Mouse (Mus musculus) erythroblast, embryonic 14.5 days (primary cell): ENCODE data around the gene Sbf2. TPM values are rescaled to one million over a fixed set of nuclear protein-coding genes. Genes with fewer than 3 reads are reported as not detected.

Experiments used
- H3K27me3 ChIP-seq: 2 replicates; pipeline ENCODE4 v1.6.1; 2012; ENCODE audit warnings: inconsistent platforms; ENCODE audit not compliant: control insufficient read depth
- H3K36me3 ChIP-seq: 2 replicates; pipeline ENCODE4 v1.6.1; 2012; ENCODE audit warnings: mild to moderate bottlenecking, inconsistent platforms; ENCODE audit not compliant: control insufficient read depth
- H3K4me1 ChIP-seq: 2 replicates; pipeline ENCODE4 v1.6.1; 2012; ENCODE audit warnings: inconsistent platforms; ENCODE audit not compliant: control insufficient read depth
- H3K4me3 ChIP-seq: replicated peaks from 2 replicates; pipeline ENCODE3; 2012; ENCODE audit warnings: moderate library complexity, mild to moderate bottlenecking, inconsistent platforms
- H3K9me3 ChIP-seq: 2 replicates; pipeline ENCODE4 v1.6.1; 2012; ENCODE audit warnings: low read length, inconsistent platforms, mixed read lengths; ENCODE audit not compliant: control insufficient read depth
- GATA1 ChIP-seq: IDR thresholded peaks from 2 replicates; pipeline ENCODE4 v1.6.1; 2012; ENCODE audit warnings: low read length, inconsistent platforms, mixed read lengths
- TAL1 ChIP-seq: IDR thresholded peaks from 3 replicates; pipeline ENCODE4 v1.6.1; 2012; ENCODE audit warnings: low read length, inconsistent platforms, mixed read lengths
- polyA plus RNA-seq: library from polyadenylated mRNA; stranded (reverse); fragments of >175 nt; gene quantifications from 2 replicates; pipeline ENCODE4 v1.2.3, GENCODE M21; 2012

Gene Sbf2
- polyA plus RNA-seq, 1 experiment: not detected

DNA sequence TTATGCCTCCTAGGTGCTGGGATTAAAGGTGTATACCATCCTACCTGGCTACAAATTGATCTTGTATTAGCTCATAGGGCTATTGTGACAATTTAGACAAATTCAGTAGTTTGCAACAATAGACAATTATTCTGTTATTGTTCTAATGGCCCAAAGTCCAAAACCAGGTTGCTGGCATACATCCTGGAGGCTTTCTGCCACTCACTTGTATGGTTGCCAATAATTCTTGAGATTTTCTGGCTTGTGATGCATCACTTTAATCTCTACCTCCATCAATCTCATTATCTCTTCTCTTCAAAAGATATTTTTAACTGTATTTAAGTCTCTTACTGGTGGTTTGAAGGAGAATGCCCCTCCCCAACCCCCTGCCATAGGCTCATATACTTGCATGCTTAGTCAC, 100.6 kb downstream of the Sbf2 start:
- TF ChIP-seq GATA1 (no peak), TAL1 (no peak)
- H3K27me3 ChIP-seq: no peaks in the 10 kb centered on the region
- H3K9me3 ChIP-seq: no peaks in the 10 kb centered on the region
- H3K4me1 ChIP-seq: no peaks in the 10 kb centered on the region
- no peaks in the 10 kb centered on the region for H3K36me3 ChIP-seq
- no peak overlapping the region for H3K4me3 ChIP-seq

DNA sequence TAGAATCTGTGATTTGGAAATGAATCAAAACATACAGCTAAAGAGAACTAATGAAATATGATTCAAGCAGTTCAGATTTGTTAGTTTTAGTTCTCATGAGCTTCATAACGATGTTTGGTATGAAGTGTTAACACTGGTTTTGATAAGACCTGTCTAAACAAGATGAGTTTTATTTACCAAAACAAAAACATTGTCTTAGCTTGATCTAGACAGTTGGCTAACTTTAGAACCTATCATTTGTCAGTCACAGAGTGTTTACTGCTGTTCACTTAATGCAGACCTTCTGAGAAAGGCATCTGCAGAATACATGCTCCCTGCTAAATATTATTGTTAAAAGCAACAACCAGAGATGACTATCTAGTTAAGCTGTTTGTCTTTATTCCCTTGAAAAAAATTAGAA, 116.1 kb downstream of the Sbf2 start:
- Histone ChIP-seq H3K27me3 (no peaks in the 10 kb centered on the region), H3K36me3 (no peaks in the 10 kb centered on the region), H3K4me3 (no peak overlapping the region), H3K9me3 (no peaks in the 10 kb centered on the region), H3K4me1 (no peaks in the 10 kb centered on the region)
- no peak for TF ChIP-seq TAL1
- no peak for TF ChIP-seq GATA1

DNA sequence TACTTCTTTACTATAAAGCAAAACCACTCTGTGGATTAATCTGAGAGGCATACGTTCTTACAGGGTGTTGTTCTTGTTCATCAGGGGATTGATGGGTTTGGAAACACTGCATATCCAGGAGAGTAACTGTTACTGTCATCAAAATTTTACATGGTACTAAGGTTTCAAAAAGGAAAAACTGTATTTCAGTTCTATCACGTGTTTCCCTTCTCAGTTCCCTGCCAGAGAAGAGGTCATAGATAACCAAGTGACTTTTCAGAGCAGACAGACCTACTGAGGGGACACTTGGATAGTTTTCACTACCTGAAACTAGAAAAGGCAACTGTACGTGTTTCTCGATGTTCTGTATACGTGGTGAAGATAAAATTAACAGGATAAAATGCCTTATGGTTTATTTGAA, 123.7 kb downstream of the Sbf2 start:
- Histone ChIP-seq H3K36me3 (no peaks in the 10 kb centered on the region), H3K27me3 (no peaks in the 10 kb centered on the region), H3K4me1 (no peaks in the 10 kb centered on the region), H3K9me3 (no peaks in the 10 kb centered on the region), H3K4me3 (no peak overlapping the region)
- TF ChIP-seq TAL1 (no peak), GATA1 (no peak)

DNA sequence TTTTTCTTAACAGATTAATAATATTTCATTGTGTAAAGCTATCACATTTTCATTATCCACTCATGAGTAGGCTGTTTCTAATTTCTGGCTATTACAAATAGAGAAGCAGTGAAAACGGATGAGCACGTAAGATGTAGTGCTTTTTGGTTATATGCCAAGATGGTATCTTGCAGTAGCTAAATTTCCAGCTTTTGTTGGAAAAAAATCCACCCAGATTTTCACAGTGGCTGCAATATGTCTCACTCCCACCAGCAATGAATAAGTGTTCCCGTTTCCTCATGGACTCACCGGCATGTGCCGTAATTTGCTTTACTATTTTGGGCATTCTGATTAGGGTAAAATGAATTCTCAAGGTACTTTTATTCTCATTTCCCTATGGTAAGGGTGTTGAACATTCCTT, 129.7 kb downstream of the Sbf2 start:
- H3K27me3 ChIP-seq: no peaks in the 10 kb centered on the region
- H3K4me3 ChIP-seq: no peak overlapping the region
- no peaks in the 10 kb centered on the region for H3K4me1 ChIP-seq
- TF ChIP-seq TAL1 (no peak), GATA1 (no peak)
- H3K36me3 ChIP-seq: no peaks in the 10 kb centered on the region
- H3K9me3 ChIP-seq: no peaks in the 10 kb centered on the region

DNA sequence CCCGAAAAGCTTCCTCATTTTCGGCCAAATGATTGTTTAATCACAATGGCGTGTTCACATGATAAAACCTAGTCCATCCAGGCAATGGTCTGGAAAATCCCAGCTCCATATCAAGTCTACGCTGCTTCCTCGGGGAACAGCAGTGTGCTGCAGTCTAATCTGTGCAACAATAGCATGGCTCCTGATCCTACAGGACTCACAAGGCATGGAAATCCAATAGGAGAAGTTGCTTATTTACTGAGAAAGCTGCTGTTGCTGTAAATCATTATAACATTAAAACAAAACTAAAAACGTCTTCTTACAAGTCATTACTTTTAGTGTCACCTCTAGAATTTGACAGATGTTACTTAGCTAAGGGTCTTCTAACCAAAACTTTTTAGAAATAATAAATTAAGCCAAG, 143.7 kb downstream of the Sbf2 start:
- Histone ChIP-seq H3K4me3 (no peak overlapping the region), H3K9me3 (no peaks in the 10 kb centered on the region), H3K4me1 (no peaks in the 10 kb centered on the region), H3K27me3 (no peaks in the 10 kb centered on the region), H3K36me3 (no peaks in the 10 kb centered on the region)
- TF ChIP-seq TAL1 (no peak), GATA1 (no peak)

DNA sequence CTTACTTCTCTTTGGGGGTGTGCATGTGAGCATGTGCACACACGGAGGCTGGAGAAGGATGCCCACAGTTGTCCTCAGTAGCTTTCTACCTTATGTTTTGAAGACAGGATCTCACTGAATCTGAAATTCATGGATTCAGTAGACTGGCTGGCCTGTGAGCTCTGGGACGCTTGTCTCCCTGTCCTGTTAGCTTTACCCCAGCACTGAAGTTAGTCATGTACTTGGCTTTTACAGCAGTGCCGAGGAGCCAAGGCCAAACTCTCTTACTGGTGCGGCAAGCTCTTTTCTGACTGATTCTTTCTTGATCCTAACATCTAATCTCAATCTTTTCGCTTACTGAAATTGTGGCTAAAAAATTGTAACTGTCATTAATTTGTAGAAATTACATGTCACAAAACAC, 151.3 kb downstream of the Sbf2 start:
- no peak for TF ChIP-seq GATA1
- no peak for TF ChIP-seq TAL1
- H3K4me3 ChIP-seq: no peak overlapping the region
- no peaks in the 10 kb centered on the region for H3K36me3 ChIP-seq
- H3K4me1 ChIP-seq: no peaks in the 10 kb centered on the region
- H3K9me3 ChIP-seq: no peaks in the 10 kb centered on the region
- no peaks in the 10 kb centered on the region for H3K27me3 ChIP-seq

DNA sequence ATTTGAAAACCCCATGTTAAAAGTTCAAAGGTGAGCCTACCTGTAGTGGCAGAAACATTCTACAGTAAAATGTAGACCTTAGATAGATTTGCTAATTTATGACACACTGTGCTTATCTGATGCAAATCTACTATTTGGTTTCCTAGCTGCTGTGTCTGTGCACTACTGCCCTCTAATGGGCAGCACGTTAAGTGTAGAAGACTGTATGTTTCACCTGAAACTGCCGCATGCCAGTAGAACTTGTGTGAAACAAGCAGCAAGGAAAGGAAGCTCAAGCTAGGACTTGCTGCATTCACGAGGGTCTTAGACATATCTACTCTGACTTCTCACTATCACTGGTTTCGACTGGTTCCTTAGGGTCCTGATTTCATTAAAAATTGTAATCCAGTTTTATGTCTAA, 182.4 kb downstream of the Sbf2 start:
- Histone ChIP-seq H3K27me3 (no peaks in the 10 kb centered on the region), H3K4me1 (no peaks in the 10 kb centered on the region), H3K36me3 (no peaks in the 10 kb centered on the region), H3K4me3 (no peak overlapping the region), H3K9me3 (no peaks in the 10 kb centered on the region)
- TF ChIP-seq TAL1 (no peak), GATA1 (no peak)

DNA sequence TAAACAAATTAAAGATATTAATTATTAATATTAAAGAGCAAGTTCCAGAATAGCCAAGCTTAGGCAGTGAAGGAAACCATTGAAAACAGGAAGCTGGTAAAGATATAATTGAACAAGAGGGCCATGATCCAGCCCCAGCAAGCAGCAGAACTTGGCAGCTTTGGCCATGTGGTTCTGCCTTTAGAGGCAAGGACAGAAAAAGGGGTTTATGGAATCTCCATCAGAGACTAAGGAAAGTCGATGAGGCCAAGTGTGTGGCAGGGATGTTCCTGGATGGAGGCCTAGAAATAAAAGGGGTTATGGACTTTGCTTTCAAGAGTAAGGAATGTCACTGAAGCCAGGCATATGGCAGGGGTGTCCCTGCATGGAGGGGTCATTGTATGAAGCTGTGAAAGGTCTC, 198.4 kb downstream of the Sbf2 start:
- H3K4me1 ChIP-seq: no peaks in the 10 kb centered on the region
- H3K27me3 ChIP-seq: no peaks in the 10 kb centered on the region
- no peaks in the 10 kb centered on the region for H3K9me3 ChIP-seq
- no peaks in the 10 kb centered on the region for H3K36me3 ChIP-seq
- TF ChIP-seq TAL1 (no peak), GATA1 (no peak)
- H3K4me3 ChIP-seq: no peak overlapping the region

DNA sequence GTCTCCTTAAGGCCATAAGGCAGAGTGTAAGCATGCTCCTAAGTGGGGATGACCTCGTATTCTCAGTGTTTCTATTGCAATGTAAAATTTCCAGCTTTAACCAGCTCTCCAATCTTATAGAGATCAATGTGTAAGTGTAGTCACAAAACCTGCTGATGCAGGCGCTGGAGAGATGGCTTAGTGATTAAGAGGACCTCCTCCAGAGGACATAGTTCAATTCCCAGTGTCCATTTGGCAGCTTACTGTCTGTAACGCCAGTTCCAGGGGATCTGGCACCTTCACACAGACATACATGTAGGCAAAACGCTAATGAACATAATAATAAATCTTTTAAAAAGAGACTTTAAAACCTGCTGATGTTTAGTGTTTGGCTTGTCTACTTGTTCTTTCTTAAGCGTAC, 200.4 kb downstream of the Sbf2 start:
- no peak overlapping the region for H3K4me3 ChIP-seq
- H3K4me1 ChIP-seq: no peaks in the 10 kb centered on the region
- TF ChIP-seq TAL1 (no peak), GATA1 (no peak)
- H3K36me3 ChIP-seq: no peaks in the 10 kb centered on the region
- H3K27me3 ChIP-seq: no peaks in the 10 kb centered on the region
- H3K9me3 ChIP-seq: no peaks in the 10 kb centered on the region

DNA sequence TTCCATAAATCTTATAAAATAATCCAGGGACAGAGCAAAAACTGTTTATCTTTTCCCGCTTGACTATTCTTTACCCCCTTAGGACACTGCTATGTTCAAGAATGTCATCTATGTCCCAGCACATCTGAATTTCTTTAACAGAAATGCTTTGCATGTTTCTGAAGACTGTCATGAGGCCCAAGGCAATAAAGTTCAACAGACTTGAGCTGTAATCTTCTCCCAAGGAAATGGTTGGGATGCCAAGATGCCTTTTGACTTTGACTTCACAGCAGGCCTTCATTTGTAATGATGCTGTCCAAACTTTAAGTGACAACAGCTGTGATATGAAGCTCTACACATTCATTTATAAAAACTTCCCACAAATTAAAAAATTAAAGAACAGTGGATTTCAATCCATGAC, 212.6 kb downstream of the Sbf2 start:
- Histone ChIP-seq H3K27me3 (no peaks in the 10 kb centered on the region), H3K36me3 (no peaks in the 10 kb centered on the region)
- no peak for TF ChIP-seq GATA1
- no peak for TF ChIP-seq TAL1

DNA sequence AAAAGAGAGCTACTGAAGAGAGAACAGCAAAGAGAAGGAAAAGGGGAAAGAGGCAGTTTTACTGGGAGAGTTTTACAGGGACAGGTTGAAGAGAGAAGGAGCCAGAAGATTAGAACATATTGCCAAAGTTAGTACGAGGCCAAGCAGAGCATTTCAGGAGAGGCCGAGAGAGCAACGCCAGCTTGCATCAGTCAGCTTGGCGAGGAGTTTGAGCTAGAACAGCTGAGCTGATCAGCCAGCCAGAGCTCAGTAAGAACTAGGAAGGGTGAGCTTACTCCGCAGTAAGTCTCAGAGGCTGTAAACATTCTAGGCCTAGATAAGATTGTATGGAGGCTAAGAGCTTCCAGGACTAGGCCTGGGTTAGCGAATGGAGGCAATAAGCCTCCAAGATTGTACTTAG, 222.1 kb downstream of the Sbf2 start:
- Histone ChIP-seq H3K36me3 (no peaks in the 10 kb centered on the region), H3K4me3 (no peak overlapping the region), H3K9me3 (no peaks in the 10 kb centered on the region), H3K27me3 (no peaks in the 10 kb centered on the region), H3K4me1 (no peaks in the 10 kb centered on the region)
- no peak for TF ChIP-seq TAL1
- no peak for TF ChIP-seq GATA1

More for the DNA sequence above, 212.6 kb downstream of the Sbf2 start:
- Histone ChIP-seq H3K4me3 (no peak overlapping the region), H3K4me1 (no peaks in the 10 kb centered on the region), H3K9me3 (no peaks in the 10 kb centered on the region)
